Mouse (Mus musculus): ENCODE results near the gene Hoxb1. TPM values are rescaled to one million over a fixed set of nuclear protein-coding genes. Genes with fewer than 3 reads are reported as not detected.

The Hoxb1 gene
- polyA plus RNA-seq, 1 experiment from 2014 or later, result not detected

DNA sequence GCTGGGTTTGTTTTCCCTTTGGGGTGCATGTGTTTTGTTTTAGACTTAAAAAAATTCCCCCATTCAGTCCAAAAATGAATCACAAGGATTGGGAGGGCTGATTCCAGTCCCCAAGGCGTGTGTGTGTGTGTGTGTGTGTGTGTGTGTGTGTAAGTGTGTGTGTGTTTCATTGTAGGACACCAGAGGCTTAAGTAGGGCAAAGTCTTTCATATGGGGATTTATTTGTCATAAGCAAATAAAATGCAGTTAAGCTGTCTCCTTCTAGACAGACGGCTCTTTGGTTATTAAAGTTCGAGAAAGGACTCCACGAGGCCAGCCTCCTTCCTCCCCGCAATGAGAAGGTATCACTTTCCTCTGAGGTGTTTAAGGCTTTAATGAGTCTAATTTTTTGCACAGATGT lies 43.7 kb upstream of the Hoxb1 start:
- Histone ChIP-seq H3K27ac (ENCODE audit: low read length) (peak overlapping the region; percentile 98), H3K4me2 (ENCODE audit: low read depth, low read length) (peak overlapping the region; percentile 65), H3K27me3 (ENCODE audit: control insufficient read depth, insufficient read depth, low read length) (peaks cover 4% of the 10 kb centered on the region; the same call in 1 of the 2 replicates), H3K4me1 (ENCODE audit: control insufficient read depth, insufficient read depth, low read length) (no peaks in the 10 kb centered on the region), H3K9me3 (replicated peaks; ENCODE audit: control insufficient read depth, low read length) (no peaks in the 10 kb centered on the region), H3K9ac (ENCODE audit: low read length) (peak overlapping the region; percentile 84; the same call in 1 of the 2 replicates), H3K4me3 (replicated peaks; ENCODE audit: low read length) (peak overlapping the region; percentile 63), H3K36me3 (ENCODE audit: control insufficient read depth, insufficient read depth, low read length) (no peaks in the 10 kb centered on the region)
- ATAC-seq (ENCODE audit: insufficient read depth, low FRiP score), result no peak
- WGBS, result 10% methylated on average over 5 of the region's 5 CpGs

DNA sequence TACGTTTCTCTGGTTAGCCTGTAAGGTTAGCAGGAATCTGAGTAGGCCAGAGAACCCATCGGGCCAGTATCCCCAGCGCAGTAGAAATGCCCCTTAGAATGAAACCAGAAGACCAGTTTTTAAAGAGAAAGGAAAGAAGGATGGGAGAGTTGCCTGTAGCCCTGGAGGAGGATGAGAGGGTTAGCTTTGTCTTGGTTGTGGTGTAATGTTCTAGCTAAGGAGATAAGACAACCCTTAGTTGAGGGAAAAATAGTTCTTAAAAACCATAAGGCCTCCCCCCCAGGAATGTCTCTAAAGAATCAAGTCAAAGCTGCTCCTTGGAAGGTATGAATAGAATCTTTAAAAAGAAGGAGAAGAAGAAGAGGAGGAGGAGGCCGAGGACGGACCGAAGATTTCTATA lies 42.8 kb upstream of the Hoxb1 start:
- Histone ChIP-seq H3K9me3 (replicated peaks; ENCODE audit: control insufficient read depth, low read length) (no peaks in the 10 kb centered on the region), H3K4me1 (ENCODE audit: control insufficient read depth, insufficient read depth, low read length) (0 out of 2 replicates have a peak, but pooled peaks cover 6% of the 10 kb centered on the region), H3K27ac (ENCODE audit: low read length) (peak overlapping the region; percentile 98), H3K4me2 (ENCODE audit: low read depth, low read length) (peak overlapping the region; percentile 65), H3K27me3 (ENCODE audit: control insufficient read depth, insufficient read depth, low read length) (peaks cover 5% of the 10 kb centered on the region; the same call in 1 of the 2 replicates), H3K9ac (ENCODE audit: low read length) (peak overlapping the region; percentile 84), H3K36me3 (ENCODE audit: control insufficient read depth, insufficient read depth, low read length) (no peaks in the 10 kb centered on the region), H3K4me3 (replicated peaks; ENCODE audit: low read length) (peak overlapping the region; percentile 63)
- ATAC-seq (ENCODE audit: insufficient read depth, low FRiP score), result no peak
- WGBS, result 20% methylated on average over 6 of the region's 6 CpGs

- Histone ChIP-seq H3K4me1 (ENCODE audit: control insufficient read depth, insufficient read depth, low read length) (0 out of 2 replicates have a peak, but pooled peaks cover 6% of the 10 kb centered on the region), H3K27ac (ENCODE audit: low read length) (peak within 1 kb of the TSS; percentile 98), H3K4me2 (ENCODE audit: low read depth, low read length) (peak within 1 kb of the TSS; percentile 65), H3K36me3 (ENCODE audit: control insufficient read depth, insufficient read depth, low read length) (no peaks in the 10 kb centered on the region), H3K9me3 (replicated peaks; ENCODE audit: control insufficient read depth, low read length) (no peaks in the 10 kb centered on the region), H3K9ac (ENCODE audit: low read length) (peak within 1 kb of the TSS; percentile 84), H3K4me3 (replicated peaks; ENCODE audit: low read length) (peak within 1 kb of the TSS; percentile 63), H3K27me3 (ENCODE audit: control insufficient read depth, insufficient read depth, low read length) (peaks cover 5% of the 10 kb centered on the region; the same call in 1 of the 2 replicates)
- ATAC-seq (ENCODE audit: insufficient read depth, low FRiP score), result no peak
- WGBS, result 23% methylated on average over 10 of the region's 10 CpGs
Measured at GRCm38 (mm10) chr11:96323154-96323553, 42.4 kb upstream of the Hoxb1 start, which contains the start of gene Hoxb3. TSS of gene Hoxb3 (plus strand) at chr11:96323326.

DNA sequence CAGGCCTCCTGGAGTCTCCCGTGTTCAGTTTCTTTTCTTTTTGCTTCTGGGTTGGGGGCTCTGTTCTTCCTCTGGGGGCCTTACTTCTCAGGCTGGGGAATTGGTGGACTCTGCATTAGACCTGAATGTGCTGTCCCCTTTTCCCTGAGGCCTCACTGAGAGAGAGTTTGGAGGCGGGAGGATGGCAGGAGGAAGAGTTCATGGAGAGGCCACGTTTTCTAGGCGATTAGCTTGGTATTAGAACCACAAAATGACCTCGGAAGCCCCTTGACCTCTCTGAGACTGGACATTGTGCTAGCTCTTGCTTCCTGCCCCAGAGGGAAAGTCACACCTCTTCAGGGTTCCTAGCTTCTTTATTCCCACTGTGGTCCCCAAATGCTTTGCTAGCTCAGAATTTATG lies 41.4 kb upstream of the Hoxb1 start:
- peak overlapping the region; percentile 98 for H3K27ac ChIP-seq (ENCODE audit: low read length)
- peak overlapping the region; percentile 63 for H3K4me3 ChIP-seq (replicated peaks; ENCODE audit: low read length)
- peaks cover 5% of the 10 kb centered on the region; the same call in 1 of the 2 replicates for H3K27me3 ChIP-seq (ENCODE audit: control insufficient read depth, insufficient read depth, low read length)
- no peaks in the 10 kb centered on the region for H3K9me3 ChIP-seq (replicated peaks; ENCODE audit: control insufficient read depth, low read length)
- H3K36me3 ChIP-seq (ENCODE audit: control insufficient read depth, insufficient read depth, low read length), result no peaks in the 10 kb centered on the region
- peak overlapping the region; percentile 65 for H3K4me2 ChIP-seq (ENCODE audit: low read depth, low read length)
- H3K4me1 ChIP-seq (ENCODE audit: control insufficient read depth, insufficient read depth, low read length), result peaks cover 8% of the 10 kb centered on the region; the same call in 1 of the 2 replicates
- ATAC-seq (ENCODE audit: insufficient read depth, low FRiP score), result no peak
- H3K9ac ChIP-seq (ENCODE audit: low read length), result peak overlapping the region; percentile 84
- WGBS, result 6% methylated on average over 5 of the region's 5 CpGs

GRCm38 (mm10) chr11:96324965-96325364 lies 40.6 kb upstream of the Hoxb1 start:
- WGBS, result 20% methylated on average over 8 of the region's 8 CpGs
- Histone ChIP-seq H3K9me3 (replicated peaks; ENCODE audit: control insufficient read depth, low read length) (no peaks in the 10 kb centered on the region), H3K9ac (ENCODE audit: low read length) (peak overlapping the region; percentile 84), H3K27ac (ENCODE audit: low read length) (peak overlapping the region; percentile 98), H3K4me2 (ENCODE audit: low read depth, low read length) (peak overlapping the region; percentile 65), H3K36me3 (ENCODE audit: control insufficient read depth, insufficient read depth, low read length) (no peaks in the 10 kb centered on the region), H3K4me1 (ENCODE audit: control insufficient read depth, insufficient read depth, low read length) (peaks cover 10% of the 10 kb centered on the region; the same call in 1 of the 2 replicates), H3K4me3 (replicated peaks; ENCODE audit: low read length) (peak overlapping the region; percentile 63), H3K27me3 (ENCODE audit: control insufficient read depth, insufficient read depth, low read length) (peaks cover 5% of the 10 kb centered on the region; the same call in 1 of the 2 replicates)
- ATAC-seq (ENCODE audit: insufficient read depth, low FRiP score), result no peak

GRCm38 (mm10) chr11:96325747-96326212 lies 39.8 kb upstream of the Hoxb1 start:
- Histone ChIP-seq H3K4me1 (ENCODE audit: control insufficient read depth, insufficient read depth, low read length) (peaks cover 17% of the 10 kb centered on the region), H3K4me2 (ENCODE audit: low read depth, low read length) (peak overlapping the region; percentile 65)
- 21% methylated on average over 22 of the region's 22 CpGs for WGBS

GRCm38 (mm10) chr11:96326705-96327104 lies 38.8 kb upstream of the Hoxb1 start:
- Histone ChIP-seq H3K9me3 (replicated peaks; ENCODE audit: control insufficient read depth, low read length) (no peaks in the 10 kb centered on the region), H3K4me1 (ENCODE audit: control insufficient read depth, insufficient read depth, low read length) (peaks cover 21% of the 10 kb centered on the region), H3K27me3 (ENCODE audit: control insufficient read depth, insufficient read depth, low read length) (peaks cover 5% of the 10 kb centered on the region; the same call in 1 of the 2 replicates), H3K36me3 (ENCODE audit: control insufficient read depth, insufficient read depth, low read length) (no peaks in the 10 kb centered on the region), H3K4me2 (ENCODE audit: low read depth, low read length) (peak overlapping the region; percentile 65), H3K9ac (ENCODE audit: low read length) (peak overlapping the region; percentile 84), H3K27ac (ENCODE audit: low read length) (peak overlapping the region; percentile 98), H3K4me3 (replicated peaks; ENCODE audit: low read length) (peak overlapping the region; percentile 63)
- no peak for ATAC-seq (ENCODE audit: insufficient read depth, low FRiP score)
- WGBS, result 12% methylated on average over 12 of the region's 12 CpGs

More at GRCm38 (mm10) chr11:96325747-96326212, 39.8 kb upstream of the Hoxb1 start:
- H3K27me3 ChIP-seq (ENCODE audit: control insufficient read depth, insufficient read depth, low read length), result peaks cover 5% of the 10 kb centered on the region; the same call in 1 of the 2 replicates
- no peak for ATAC-seq (ENCODE audit: insufficient read depth, low FRiP score)
- no peaks in the 10 kb centered on the region for H3K36me3 ChIP-seq (ENCODE audit: control insufficient read depth, insufficient read depth, low read length)
- peak overlapping the region; percentile 84 for H3K9ac ChIP-seq (ENCODE audit: low read length)
- H3K4me3 ChIP-seq (replicated peaks; ENCODE audit: low read length), result peak overlapping the region; percentile 63
- H3K27ac ChIP-seq (ENCODE audit: low read length), result peak overlapping the region; percentile 98
- H3K9me3 ChIP-seq (replicated peaks; ENCODE audit: control insufficient read depth, low read length), result no peaks in the 10 kb centered on the region

DNA sequence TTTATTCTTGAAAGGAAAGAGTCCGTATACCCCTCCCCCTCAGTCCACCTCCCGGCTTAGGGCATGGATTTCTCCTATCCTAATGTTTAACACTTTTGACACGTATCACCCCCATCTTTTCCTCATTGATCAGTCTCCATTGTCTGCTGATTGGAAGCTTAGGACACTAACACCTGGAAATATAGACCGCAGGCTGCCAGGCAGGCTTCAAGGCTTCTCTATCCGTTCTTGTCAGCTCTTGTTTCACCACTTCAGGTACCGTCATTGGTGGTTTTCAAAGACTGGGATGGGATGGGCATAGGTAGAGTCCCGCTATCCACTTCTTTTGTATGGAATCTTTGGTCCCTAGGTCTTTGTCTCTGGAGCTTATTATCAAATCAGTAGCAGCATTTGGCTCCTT lies 38.4 kb upstream of the Hoxb1 start:
- no peak for ATAC-seq (ENCODE audit: insufficient read depth, low FRiP score)
- H3K27me3 ChIP-seq (ENCODE audit: control insufficient read depth, insufficient read depth, low read length), result peaks cover 5% of the 10 kb centered on the region; the same call in 1 of the 2 replicates
- H3K9ac ChIP-seq (ENCODE audit: low read length), result peak overlapping the region; percentile 84
- no peaks in the 10 kb centered on the region for H3K9me3 ChIP-seq (replicated peaks; ENCODE audit: control insufficient read depth, low read length)
- H3K4me1 ChIP-seq (ENCODE audit: control insufficient read depth, insufficient read depth, low read length), result peaks cover 25% of the 10 kb centered on the region
- no peaks in the 10 kb centered on the region for H3K36me3 ChIP-seq (ENCODE audit: control insufficient read depth, insufficient read depth, low read length)
- WGBS, result 22% methylated on average over 7 of the region's 7 CpGs
- peak overlapping the region; percentile 65 for H3K4me2 ChIP-seq (ENCODE audit: low read depth, low read length)
- H3K4me3 ChIP-seq (replicated peaks; ENCODE audit: low read length), result peak overlapping the region; percentile 63
- H3K27ac ChIP-seq (ENCODE audit: low read length), result peak overlapping the region; percentile 98

GRCm38 (mm10) chr11:96327750-96328149 lies 37.8 kb upstream of the Hoxb1 start:
- no peaks in the 10 kb centered on the region for H3K9me3 ChIP-seq (replicated peaks; ENCODE audit: control insufficient read depth, low read length)
- peaks cover 27% of the 10 kb centered on the region for H3K4me1 ChIP-seq (ENCODE audit: control insufficient read depth, insufficient read depth, low read length)
- no peaks in the 10 kb centered on the region for H3K36me3 ChIP-seq (ENCODE audit: control insufficient read depth, insufficient read depth, low read length)
- WGBS, result 14% methylated on average over 5 of the region's 5 CpGs
- H3K9ac ChIP-seq (ENCODE audit: low read length), result peak overlapping the region; percentile 84
- peak overlapping the region; percentile 65 for H3K4me2 ChIP-seq (ENCODE audit: low read depth, low read length)
- ATAC-seq (ENCODE audit: insufficient read depth, low FRiP score), result no peak
- peaks cover 5% of the 10 kb centered on the region; the same call in 1 of the 2 replicates for H3K27me3 ChIP-seq (ENCODE audit: control insufficient read depth, insufficient read depth, low read length)
- H3K4me3 ChIP-seq (replicated peaks; ENCODE audit: low read length), result peak overlapping the region; percentile 63
- H3K27ac ChIP-seq (ENCODE audit: low read length), result peak overlapping the region; percentile 98

All from stomach, embryonic 16.5 days (tissue).